22 mouse cellular contexts compared by ENCODE assay signal in genomic region chr2:8782225-8782624, GRCm38 (mm10).
DNase-seq lines count a peak whose midpoint lies in the region; ATAC-seq and TF ChIP-seq lines count a peak whose summit lies in the region.
"Had no signal": no experiment of that assay in that cellular context is flagged by ENCODE, and none has a peak within 500 bp of the region (broad histone marks: within the 10 kb centered on the region; RNA-seq: fewer than 3 reads in every experiment).

No protein-coding gene starts in this region.

- in situ Hi-C loops in Patski (cut with MboI; ENCODE audit: low pct_unique_long_range_greater_than_20kb): no loop called here

- no peak overlapping the region for H3K4me2 ChIP-seq in myocyte (ENCODE audit: low read depth)
- H3K4me2 ChIP-seq: embryonic facial prominence, embryonic 12.5 days; forebrain, embryonic 13.5 days; forebrain, embryonic 15.5 days had no signal

- H3K79me2 ChIP-seq in myocyte (ENCODE audit: control insufficient read depth, insufficient read depth): no peaks in the 10 kb centered on the region

- POLR2A ChIA-PET in Patski (lab: Charles Lee): no interaction called here

- H3K27me3 ChIP-seq in Patski (no peaks in the 10 kb centered on the region), myocyte (ENCODE audit: control insufficient read depth, insufficient read depth, insufficient read length) (no peaks in the 10 kb centered on the region)
- H3K27me3 ChIP-seq: CH12.LX; embryonic facial prominence, embryonic 12.5 days; forebrain, embryonic 13.5 days; forebrain, embryonic 15.5 days had no signal

- CTCF ChIA-PET in Patski (lab: Charles Lee): no interaction called here

- no peak overlapping the region for H3K4me3 ChIP-seq in myocyte
- H3K4me3 ChIP-seq: embryonic facial prominence, embryonic 10.5 days; embryonic facial prominence, embryonic 12.5 days; erythroblast, embryonic 14.5 days; forebrain, embryonic 13.5 days; forebrain, embryonic 15.5 days had no signal

- no peak overlapping the region for H3ac ChIP-seq in myocyte (ENCODE audit: control insufficient read depth, insufficient read length)

- H3K36me3 ChIP-seq in myocyte (ENCODE audit: control insufficient read depth, insufficient read depth): no peaks in the 10 kb centered on the region
- H3K36me3 ChIP-seq: embryonic facial prominence, embryonic 10.5 days; embryonic facial prominence, embryonic 12.5 days; forebrain, embryonic 15.5 days; G1E had no signal

- peak; percentile 32 for ATAC-seq in Patski
- ATAC-seq: activated CD4-positive, CD25-positive, alpha-beta regulatory T cell, adult 4 months; CD4-positive, CD25-positive, alpha-beta regulatory T cell, adult 4 months; forebrain, embryonic 13.5 days; forebrain, embryonic 15.5 days; forebrain, postnatal 0 days had no signal

- DNase-seq in 3T3-L1 (ENCODE audit: low read depth, low spot score) (peak; percentile 58), Patski (ENCODE audit: low read depth, low spot score) (no peak), MN1 (ENCODE audit: low spot score) (no peak)
- DNase-seq in cerebellum, adult 9-10 months: no peak
- DNase-seq: adrenal gland, adult 8-10 months; adrenal gland, postnatal 14 days; adrenal gland, postnatal 36 days; cerebellum, adult 11-12 months; cerebellum, adult 2 months; cerebellum, adult 9-11 months; cerebellum, postnatal 14 days; forebrain, postnatal 0 days had no signal

- TF ChIP-seq CTCF in Patski (IDR thresholded peaks at IDR 0.05): no peak

- TF ChIP-seq POLR2A in myocyte (IDR thresholded peaks at IDR 0.05; ENCODE audit: insufficient read length, low read depth): no peak

TF ChIP-seq in myocyte, 11 proteins besides CTCF, POLR2A, EP300 and RAD21:
- TF ChIP-seq POLR2AphosphoS2 (IDR thresholded peaks at IDR 0.05; ENCODE audit: insufficient read length, low read depth) (no peak), CEBPB (IDR thresholded peaks at IDR 0.05; ENCODE audit: insufficient read depth, poor library complexity, severe bottlenecking) (peak; percentile 81), REST (IDR thresholded peaks at IDR 0.05; ENCODE audit: insufficient read depth, insufficient read length) (no peak), E2F4 (IDR thresholded peaks at IDR 0.05; ENCODE audit: insufficient read depth) (no peak), SRF (IDR thresholded peaks at IDR 0.05; ENCODE audit: control insufficient read depth, insufficient read length, low read depth) (no peak), USF1 (IDR thresholded peaks at IDR 0.05; ENCODE audit: low read depth) (no peak), MAX (IDR thresholded peaks at IDR 0.05; ENCODE audit: low read depth) (no peak), MYOG (IDR thresholded peaks at IDR 0.05; ENCODE audit: control insufficient read depth in 1 of 3, insufficient read depth in 1 of 3, insufficient read length in 2 of 3, low read depth in 2 of 3) (no peak)
